Mouse (Mus musculus): ENCODE results near the gene Tmod2.

DNA sequence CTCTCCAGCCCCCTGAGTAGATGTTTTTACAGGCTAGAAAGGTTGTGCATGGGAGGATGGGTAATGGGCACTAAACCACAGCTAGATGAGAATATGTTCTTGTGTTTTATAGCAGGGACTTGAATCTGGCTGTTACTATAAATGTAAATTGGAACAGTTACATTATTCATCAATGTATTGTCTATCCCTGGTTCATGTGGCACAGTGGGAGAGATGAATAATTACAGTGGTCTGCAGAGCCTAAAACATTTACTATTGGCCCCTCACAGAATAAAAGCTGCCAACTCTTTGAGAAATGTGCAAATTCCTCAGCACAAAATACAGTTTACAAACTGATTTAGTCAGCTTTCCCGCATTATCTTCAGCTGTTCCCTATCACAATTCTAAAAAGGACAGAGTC lies 74.7 kb downstream of the Tmod2 start:
- TF ChIP-seq POLR2A (IDR thresholded peaks at IDR 0.05; ENCODE audit: borderline replicate concordance, low read depth, low read length) (no peak), CTCF (IDR thresholded peaks at IDR 0.05; ENCODE audit: low read depth, low read length) (no peak)

All from bone marrow macrophage, adult 2 months (primary cell).